Mouse (Mus musculus) testis, postnatal 10 days (tissue): Measurements from ENCODE around the gene Adam1b.

ENCODE experiments used
- DNase-seq: peaks from one replicate; pipeline ENCODE4 v3.0.0; 2021; ENCODE audit warnings: low spot score

The Adam1b gene

DNA sequence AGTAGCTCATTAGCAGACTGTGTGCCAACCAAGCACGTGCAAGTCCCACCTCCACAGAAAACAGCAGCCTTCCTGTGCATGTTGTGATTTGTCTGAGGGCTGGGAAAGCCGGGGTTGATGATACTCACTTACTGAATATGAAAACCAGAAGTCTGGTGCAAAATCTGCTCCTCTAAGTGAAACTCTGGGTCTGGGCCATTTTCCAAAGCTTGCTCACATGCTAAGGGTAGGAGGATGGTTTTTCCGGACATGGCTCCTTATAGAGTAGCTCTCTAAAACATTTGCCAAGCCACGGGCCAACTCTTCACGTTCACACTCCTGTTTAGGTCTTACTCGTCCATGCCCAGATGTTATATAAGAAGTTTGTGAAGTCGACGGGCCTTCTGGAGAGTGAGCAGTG, 9.9 kb downstream of the Adam1b start:
- no peak for DNase-seq

DNA sequence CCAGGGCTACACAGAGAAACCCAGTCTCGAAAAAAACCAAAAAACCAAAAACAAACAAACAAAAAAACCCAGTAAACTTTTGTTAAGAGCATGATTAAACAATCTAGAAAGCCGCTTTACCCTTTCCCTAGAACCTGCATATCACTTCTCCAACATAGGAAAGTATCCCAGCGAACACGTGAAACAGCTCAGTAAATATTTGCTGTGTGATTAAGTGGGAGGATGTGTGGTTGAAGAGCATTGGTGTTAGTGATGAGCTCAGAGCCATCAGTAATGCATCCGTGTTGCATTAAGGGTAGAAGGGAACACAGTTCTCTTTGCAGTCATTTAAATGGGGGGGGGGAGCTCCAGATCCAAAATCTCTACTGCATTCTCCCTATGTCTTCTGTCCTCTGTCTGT, 18.4 kb downstream of the Adam1b start:
- no peak for DNase-seq

DNA sequence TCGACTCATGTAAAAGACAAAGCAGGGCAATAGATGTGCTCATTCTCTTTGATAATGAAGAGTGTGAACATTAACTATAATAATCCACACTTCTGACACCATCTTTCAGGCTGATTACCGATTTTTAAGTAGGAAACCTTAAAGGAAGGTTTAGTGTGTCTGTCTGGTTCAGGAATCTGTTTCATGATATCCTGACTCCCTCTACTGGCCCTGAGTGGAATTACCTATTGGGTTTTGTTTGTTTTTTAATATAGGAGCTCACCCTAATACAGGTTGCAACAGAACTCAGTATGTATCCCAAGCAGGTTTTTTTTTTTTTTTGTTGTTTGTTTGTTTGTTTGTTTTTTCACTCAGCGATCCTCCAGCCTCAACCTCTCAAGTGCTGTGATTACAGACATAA, 25.6 kb downstream of the Adam1b start:
- DNase-seq, result no peak

DNA sequence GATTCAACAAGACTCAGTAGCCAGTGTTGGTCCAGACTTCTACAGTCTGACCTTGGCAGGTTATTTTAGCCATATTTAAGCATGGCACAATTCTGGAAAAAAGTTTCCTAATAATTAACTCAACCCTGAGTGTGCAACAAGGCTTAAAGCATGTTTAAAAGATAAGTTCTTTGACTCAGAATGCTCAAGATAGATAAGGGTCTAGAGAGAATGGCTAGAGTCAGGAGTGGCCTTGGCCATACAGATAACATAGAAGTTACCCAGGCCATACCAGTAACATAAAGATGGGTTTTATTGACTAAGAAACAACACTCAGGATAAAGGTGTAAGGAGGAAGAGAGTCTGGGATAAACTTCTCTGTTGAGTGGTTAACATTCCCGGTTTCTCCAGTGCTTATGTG, 27.2 kb downstream of the Adam1b start:
- no peak for DNase-seq

DNA sequence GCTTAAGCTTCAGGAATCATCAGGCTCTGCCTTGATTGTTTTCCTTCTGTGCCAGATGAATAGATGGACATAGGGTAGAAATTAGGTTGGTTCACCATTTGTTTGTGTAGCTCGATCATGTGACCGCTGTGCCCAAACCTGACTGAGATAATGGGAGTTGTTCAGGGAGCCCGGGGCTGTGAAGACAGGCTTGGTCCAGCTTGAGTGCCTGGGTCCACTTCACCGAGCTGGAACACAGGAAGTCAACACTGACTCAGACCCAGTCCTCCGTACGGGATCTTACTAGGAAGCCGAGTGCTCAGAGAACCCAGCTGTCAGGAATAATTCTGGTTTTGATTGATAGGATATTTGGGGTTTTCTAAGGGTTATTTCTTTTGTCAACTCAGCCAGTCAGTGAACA, 28.6 kb downstream of the Adam1b start:
- DNase-seq, result no peak

DNA sequence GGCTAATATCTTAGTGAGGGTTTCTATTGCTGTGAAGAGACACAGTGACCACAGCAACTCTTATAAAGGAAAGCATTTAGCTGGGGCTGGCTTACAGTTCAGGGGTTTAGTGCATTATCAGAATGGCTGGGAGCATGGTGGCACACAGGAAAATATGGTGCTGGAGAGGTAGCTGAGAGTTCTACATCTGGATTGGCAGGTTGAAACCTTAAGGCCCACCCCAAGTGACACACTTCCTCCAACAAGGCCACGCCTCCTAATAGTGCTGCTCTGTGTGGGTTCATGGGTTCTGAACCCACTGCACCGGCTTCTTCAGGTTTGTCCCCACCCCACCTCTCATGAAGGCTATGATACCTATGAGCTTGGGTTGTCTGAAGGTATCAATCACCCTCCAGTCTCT, 30.8 kb downstream of the Adam1b start:
- no peak for DNase-seq

DNA sequence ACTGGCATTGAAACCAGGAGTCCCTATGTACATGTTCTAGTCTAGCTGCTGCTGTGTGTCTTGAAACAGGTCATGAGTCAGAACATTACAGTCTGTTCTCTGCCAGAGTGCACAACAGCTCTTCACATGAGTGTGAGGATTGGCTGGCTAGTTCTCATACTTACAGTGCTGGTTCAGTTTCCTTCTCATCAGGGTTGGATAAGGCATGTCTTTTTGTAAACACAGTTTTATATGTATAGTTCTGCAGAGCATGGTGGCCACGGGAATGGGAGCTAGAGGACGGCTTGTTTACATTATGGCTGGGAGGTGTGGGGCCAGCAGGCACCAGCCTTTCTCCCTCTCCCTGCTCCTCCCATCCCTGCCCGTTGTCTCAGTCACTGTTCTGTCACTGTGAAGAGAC, 33.7 kb downstream of the Adam1b start:
- no peak for DNase-seq

DNA sequence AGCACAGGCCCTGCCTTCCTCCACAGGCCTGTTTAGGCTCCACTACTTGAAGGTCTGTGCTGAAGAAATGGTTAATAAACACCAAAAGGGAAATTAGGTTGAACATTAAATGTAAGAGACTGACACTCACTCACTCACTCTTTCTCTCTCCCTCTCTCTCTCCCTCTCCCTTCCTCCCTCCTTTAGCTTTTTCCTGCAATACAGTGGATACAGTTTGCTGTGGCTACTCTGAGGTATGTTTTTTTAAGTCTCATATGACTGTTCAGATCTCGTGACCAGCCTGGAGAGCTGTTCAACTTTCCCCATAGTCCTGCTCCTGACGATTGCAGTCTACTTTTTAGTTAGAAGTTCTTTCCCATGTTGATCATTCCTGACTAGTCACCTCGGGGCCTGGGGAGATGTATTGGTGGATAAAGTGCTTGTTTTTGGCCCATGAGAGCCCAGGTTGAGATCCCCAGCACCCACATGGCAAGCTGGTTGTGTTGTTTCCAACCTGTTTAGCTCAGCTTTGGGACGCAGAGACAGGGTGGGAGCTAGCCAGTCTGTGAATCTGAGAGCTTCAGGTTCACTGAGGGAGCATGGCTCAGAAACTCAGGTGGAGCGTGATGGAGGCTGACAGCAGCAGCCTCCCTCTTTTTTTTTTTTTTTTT, 39.5 kb downstream of the Adam1b start:
- DNase-seq, result no peak

DNA sequence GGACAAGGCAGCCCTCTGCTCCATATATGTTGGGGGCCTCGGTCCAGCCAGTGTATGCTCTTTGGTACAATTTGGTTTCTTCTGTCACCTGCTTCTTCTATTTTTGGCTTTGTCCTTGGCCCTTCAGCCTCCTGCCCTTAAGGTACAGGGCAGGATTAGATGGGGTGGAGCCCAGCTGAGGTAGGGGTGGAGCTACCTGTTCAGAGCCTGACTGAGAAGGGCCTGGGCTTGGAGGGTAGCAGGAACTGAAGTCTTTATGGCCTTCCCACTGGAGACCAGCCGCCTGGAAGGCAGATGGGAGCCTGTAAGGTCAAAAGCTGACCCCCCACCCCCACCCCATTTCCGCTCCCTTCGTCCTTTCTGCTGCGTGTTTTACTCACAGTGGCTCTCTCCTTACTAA, 40.3 kb downstream of the Adam1b start:
- no peak for DNase-seq

DNA sequence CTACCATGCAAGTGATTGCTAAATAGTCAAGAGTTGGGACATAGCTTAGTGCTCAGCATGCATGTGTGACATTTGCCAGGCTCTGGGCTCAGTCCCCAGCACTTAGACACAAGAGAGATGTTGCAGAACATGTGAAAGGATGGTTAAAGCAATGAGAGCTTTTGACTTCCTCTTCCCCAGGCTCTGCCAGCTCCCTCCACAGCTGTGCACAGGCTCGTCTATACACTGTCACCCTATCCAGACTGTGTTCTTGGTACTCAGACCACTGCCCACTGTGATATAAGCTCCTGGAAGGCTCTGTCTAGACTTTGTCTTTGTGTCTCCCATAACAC, 41.1 kb downstream of the Adam1b start:
- DNase-seq, result no peak

DNA sequence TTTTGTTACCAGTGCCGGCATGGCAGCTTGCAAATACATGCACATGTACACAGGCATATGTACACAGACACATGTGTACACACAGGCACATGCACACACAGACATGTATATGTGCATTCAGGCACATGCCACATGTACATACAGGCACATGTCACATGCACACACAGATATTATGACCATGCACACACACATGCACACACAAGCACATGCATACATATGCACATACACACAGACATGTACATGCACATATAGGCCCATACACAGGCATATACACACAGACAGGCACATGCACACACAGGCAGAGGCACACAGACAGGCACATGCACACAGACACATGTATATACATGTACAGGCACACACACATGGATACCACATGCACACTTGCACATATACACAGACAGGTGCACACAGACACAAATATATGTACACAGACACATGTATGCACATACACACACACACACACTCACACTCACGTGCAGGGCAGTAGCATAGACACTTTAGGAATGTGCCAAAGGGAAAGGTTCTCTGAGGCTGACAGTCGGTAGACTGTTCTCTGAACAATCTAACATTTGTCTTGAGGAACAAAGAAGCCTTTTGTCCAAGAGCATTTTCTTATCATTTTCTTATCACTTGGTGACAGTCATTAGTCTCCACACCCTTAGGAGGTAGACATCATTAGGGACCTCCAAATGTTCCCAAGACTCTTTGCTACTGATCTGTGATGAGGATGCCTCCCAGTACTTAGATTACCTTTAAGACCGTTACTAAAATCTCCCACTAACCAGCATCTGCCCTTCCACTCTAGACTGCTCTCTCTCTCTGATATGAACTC, 41.7 kb downstream of the Adam1b start:
- DNase-seq, result no peak

DNA sequence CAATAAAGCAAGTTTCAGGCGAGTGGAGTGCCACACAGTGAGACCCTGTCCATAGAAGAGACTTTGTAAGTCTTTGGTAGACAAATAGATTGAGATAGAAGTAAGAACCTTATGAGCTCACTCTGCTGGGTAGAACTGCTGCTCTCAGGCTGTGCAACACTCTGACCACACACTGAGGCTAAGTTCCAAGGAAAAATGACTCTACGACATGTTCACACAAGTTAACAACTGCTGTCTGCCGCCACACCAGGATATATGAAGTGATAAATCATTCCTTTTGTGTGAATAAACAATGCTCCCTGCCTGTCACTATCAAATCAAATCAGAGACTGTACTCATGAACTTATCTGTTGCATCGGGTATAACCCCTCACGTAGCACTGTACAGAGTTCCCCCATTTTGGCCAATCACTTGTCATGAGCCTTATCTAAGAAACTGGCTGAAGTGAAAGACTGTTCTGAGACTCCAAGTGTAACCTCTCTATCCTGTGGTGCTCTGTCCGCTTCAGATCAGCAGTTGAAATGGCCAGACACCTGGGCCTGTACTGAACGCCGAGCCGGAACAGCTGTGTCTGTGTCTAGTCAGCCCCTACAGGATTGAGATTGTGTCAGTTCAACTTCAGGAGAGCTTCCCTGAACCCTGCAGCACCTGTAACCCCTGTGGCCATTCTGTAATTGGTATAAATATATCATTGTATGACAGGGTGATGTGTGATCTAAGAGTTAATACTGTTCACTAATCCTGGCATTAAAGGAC, 47.5 kb downstream of the Adam1b start:
- no peak for DNase-seq

DNA sequence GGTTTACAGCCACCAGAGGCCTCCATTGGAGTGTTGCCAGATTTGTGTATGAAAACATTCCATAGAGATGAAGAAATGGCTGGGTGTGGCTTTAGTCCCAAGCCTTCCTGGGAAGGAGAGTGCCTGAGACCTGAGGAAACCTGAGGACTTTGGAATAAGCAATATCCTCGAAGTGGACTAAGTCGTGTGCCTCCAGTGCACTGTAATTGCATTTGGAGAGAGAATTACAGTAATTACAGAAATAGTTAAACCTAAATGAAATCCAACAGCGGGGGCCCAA, 48.8 kb downstream of the Adam1b start:
- no peak for DNase-seq

DNA sequence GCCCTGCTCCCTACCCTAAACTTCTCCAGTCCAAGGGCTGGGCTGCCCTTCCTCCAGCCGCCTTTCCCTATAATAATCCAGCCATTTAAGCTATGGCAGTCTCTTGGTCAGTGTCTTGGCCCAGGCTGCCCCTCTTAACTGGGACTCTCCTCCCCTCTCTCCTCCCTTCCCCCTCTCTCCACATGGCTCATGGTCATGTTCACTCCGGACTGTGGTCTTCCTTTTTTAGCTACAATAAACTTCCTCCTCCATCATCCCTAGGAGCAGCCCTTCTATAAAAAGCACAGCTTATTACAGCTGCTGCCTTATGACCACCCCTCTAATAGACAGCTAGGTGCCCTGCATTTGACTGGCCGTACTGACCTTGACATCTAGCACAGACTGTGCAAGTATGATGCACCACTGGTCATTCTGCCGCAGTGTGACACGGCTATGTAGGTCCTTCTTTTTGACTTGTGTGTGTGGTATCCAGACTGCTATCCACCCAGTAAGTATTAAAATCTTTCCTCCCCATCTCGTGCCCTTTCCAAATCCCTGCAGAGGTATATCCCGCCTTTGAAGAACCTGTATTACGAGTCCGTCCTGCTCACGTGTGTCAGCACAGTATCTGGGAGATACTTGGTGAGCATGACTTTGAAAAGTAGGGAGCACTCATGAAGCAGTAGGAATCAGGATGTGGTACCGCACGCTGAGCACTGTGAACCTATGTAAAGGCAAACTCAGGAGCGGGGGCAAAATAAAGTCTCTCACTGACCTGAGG, 49.3 kb downstream of the Adam1b start:
- no peak for DNase-seq

DNA sequence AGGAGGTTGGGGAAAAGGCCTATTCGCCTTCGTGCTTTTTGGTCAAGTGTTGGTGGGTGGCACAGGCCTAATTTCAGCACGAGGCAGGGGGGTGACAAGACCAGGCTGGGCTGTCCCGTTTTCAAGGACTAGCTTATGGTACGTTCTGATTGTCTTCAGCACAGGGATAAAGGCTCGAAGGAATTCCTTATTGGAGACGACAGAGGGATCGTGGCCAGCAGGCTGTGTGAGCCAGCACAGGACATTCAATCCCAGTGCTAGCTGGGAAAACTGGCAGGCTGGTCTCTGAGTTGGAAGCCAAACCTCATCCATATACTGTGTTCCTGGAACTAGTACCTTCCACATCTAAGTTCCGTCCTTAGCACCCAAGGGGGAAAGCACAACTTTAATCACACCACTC, 50.3 kb downstream of the Adam1b start:
- DNase-seq, result no peak

DNA sequence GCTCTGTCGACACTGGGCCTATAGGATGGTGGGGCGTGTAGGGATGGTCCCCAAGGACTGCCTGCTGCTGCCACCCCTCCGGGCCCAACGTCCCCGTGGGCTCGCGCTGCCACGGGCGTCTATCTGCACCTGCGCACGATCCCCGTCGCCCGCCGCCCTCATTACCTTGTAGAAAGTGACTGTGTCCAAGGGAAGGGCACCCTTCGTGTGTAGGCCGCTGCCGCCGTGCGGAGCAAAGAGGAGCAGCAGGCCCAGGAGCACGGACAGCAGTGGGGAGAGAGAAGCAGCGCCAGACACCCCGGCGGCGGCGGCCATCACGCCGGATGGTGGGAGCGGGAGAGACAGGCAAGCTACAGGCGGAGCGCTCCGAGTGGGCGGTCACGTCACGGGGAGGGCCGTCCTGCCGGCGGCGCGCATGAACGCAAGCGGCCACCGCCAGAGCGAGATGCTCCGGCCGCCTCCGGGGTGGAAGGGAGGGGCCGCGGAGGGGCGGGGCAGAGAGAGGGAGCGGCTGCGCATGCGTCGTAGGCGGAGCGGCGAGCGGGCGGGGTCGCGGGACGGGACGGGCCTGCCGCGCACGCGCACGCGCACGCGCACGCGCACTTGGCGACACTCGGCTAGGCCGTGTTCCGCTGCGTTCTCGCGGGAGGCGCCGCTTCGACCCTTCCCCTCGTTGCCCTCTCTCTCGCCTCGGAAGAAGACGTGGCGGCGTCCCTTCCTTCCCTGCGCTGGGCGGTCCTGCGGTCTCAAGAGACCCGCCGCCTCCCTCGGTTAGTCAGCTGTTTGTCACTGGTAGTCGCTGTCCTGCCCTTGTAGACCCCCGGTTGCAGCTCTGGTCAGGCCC, 51.0 kb downstream of the Adam1b start, which contains the start of gene Erp29:
TSS of gene Erp29 (minus strand) at position 481 of the 844 bp plus-strand sequence.
- peak; percentile 99 for DNase-seq

DNA sequence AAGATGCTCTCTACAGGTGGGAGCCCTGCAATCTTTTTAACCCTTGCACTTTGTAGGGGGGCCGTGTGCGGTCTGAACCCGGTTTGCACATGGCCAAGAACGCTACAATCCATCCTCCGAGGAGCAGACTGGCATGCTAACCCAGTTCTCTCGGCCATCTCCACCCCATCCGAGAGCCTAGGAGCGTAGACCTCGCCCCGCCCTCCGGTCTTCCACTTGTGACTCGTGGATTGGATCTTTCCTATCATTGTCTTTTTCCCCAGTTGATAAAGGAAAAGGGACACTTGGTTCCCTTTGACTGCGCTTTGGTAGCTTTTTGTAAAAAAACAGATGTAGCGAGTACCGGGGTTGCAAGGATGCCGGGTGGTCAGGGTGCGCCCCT, 51.6 kb downstream of the Adam1b start, which contains the start of gene Tmem116:
TSS of gene Tmem116 (plus strand) at position 250 of the 382 bp plus-strand sequence.
- peak; percentile 69 for DNase-seq

DNA sequence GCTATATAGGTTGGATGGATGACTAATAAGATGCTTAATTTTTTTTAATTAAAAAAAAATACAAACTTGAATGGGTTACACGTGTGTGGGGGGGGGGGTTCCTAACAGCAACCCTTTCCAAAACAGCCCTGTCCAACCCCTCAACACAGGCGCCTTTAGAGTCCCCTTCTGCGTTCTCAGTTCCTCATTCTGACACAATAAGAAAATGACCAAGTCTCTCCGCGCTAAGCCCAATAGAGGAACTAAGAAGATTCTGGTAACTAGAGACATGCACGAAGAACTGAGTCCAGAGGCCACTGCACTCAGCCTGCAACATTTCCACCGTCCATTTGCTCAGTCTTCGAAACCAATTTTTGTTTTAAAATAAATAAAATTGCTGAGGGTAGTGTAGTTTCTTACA, 52.0 kb downstream of the Adam1b start:
- no peak for DNase-seq

DNA sequence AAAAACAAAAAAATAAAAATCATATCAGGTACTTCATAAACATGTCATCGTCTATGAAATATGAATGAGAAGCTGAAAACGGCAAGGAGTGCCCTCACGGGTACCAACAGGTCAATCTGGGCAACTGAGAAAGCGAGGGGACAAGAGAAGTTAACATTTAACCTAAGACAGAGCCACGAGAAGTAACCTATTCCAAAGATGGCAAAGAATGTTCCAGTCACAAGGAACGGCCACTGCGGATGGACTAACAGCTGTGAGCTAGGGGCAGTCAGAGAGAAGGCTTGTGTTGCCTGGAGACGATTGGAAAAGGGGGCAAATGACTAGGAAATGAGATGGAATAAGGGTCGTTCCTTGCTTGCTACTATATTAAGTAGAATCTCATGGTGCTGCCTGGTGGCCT, 52.8 kb downstream of the Adam1b start:
- no peak for DNase-seq
